Mouse (Mus musculus) small intestine, adult 2 months (tissue): ENCODE measurements around the gene Npr3. TPM values are rescaled to one million over a fixed set of nuclear protein-coding genes. Genes with fewer than 3 reads are reported as not detected.
"Not testable (repeated sequence)": the region's sequence is repeated elsewhere in the genome, so short reads cannot be mapped to it uniquely, and the experiment has no call there.

ENCODE experiments used
- H3K27ac ChIP-seq: fragments of 200-500 bp; 2 replicates; pipeline ENCODE4 v1.5.1; 2012; ENCODE audit warnings: low read depth, low read length, control low read depth, inconsistent platforms; ENCODE audit not compliant: insufficient read depth
- H3K27me3 ChIP-seq: fragments of 200-500 bp; 2 replicates; pipeline ENCODE4 v1.6.1; 2012; ENCODE audit warnings: mild to moderate bottlenecking, moderate library complexity, low read length, inconsistent platforms; ENCODE audit not compliant: control insufficient read depth, insufficient read depth
- H3K36me3 ChIP-seq: fragments of 200-500 bp; 2 replicates; pipeline ENCODE4 v1.6.1; 2012; ENCODE audit warnings: mild to moderate bottlenecking, low read length, control low read depth, inconsistent platforms; ENCODE audit not compliant: control insufficient read depth, insufficient read depth
- H3K4me1 ChIP-seq: fragments of 200-500 bp; 2 replicates; pipeline ENCODE4 v1.6.1; 2012; ENCODE audit warnings: low read length, inconsistent platforms, mixed read lengths; ENCODE audit not compliant: control insufficient read depth, insufficient read depth, insufficient read length
- H3K4me3 ChIP-seq: fragments of 200-500 bp; 2 replicates; pipeline ENCODE4 v1.5.1; 2012; ENCODE audit warnings: low read depth, mild to moderate bottlenecking, control low read depth, inconsistent platforms, low read length, moderate library complexity
- CTCF ChIP-seq: fragments of 200-500 bp; IDR thresholded peaks from 2 replicates; pipeline ENCODE4 v1.5.1; 2012; ENCODE audit warnings: low read depth, mild to moderate bottlenecking, control low read depth, inconsistent platforms, low read length, moderate library complexity, mixed read lengths; ENCODE audit not compliant: insufficient replicate concordance, insufficient read length; ENCODE audit errors: extremely low read depth
- POLR2A ChIP-seq: fragments of 200-500 bp; IDR thresholded peaks from 2 replicates; pipeline ENCODE4 v1.6.1; 2012; ENCODE audit warnings: low read depth, mild to moderate bottlenecking, control low read depth, inconsistent platforms, low read length, moderate library complexity
- WGBS: fragments of 180-500 bp; shearing (Covaris S2); methylation state at CpG from one replicate; pipeline ENCODE4 v1.1.7; 2018; 5-methylcytosine and 5-hydroxymethylcytosine counted together
- polyA plus RNA-seq: library from polyadenylated mRNA; depleted of rRNA; stranded (reverse); fragments of >200 nt; gene quantifications from 2 replicates; pipeline ENCODE4 v1.2.3, GENCODE M21; 2012

Npr3 gene
- polyA plus RNA-seq, 1 experiment = 1.0 TPM

GRCm38 (mm10) chr15:11860259-11860658 lies 46.8 kb downstream of the Npr3 start:
- WGBS = 69% methylated on average over 2 of the region's 2 CpGs
- no peaks in the 10 kb centered on the region for H3K36me3 ChIP-seq
- no peaks in the 10 kb centered on the region for H3K27me3 ChIP-seq
- H3K4me1 ChIP-seq = no peaks in the 10 kb centered on the region
- no peak for TF ChIP-seq CTCF
- TF ChIP-seq POLR2A = no peak
- no peak overlapping the region for H3K4me3 ChIP-seq
- no peak overlapping the region for H3K27ac ChIP-seq

GRCm38 (mm10) chr15:11859829-11860228 lies 47.3 kb downstream of the Npr3 start:
- 91% methylated on average over 3 of the region's 3 CpGs for WGBS
- no peaks in the 10 kb centered on the region for H3K4me1 ChIP-seq
- no peaks in the 10 kb centered on the region for H3K27me3 ChIP-seq
- no peak for TF ChIP-seq CTCF
- H3K36me3 ChIP-seq = no peaks in the 10 kb centered on the region
- no peak overlapping the region for H3K27ac ChIP-seq
- no peak overlapping the region for H3K4me3 ChIP-seq

GRCm38 (mm10) chr15:11858411-11858810 lies 48.7 kb downstream of the Npr3 start:
- Histone ChIP-seq H3K27me3 (no peaks in the 10 kb centered on the region), H3K36me3 (no peaks in the 10 kb centered on the region), H3K4me1 (no peaks in the 10 kb centered on the region), H3K27ac (no peak overlapping the region), H3K4me3 (no peak overlapping the region)
- WGBS = 86% methylated on average over 6 of the region's 6 CpGs
- TF ChIP-seq CTCF (no peak), POLR2A (no peak)

- Histone ChIP-seq H3K4me1 (no peaks in the 10 kb centered on the region), H3K27me3 (no peaks in the 10 kb centered on the region), H3K4me3 (no peak overlapping the region), H3K36me3 (no peaks in the 10 kb centered on the region), H3K27ac (no peak overlapping the region)
- 76% methylated on average over 16 of the region's 16 CpGs for WGBS
- no peak for TF ChIP-seq CTCF
- no peak for TF ChIP-seq POLR2A
These were observed 61.7 kb downstream of the Npr3 start for GRCm38 (mm10) chr15:11845204-11846062.

GRCm38 (mm10) chr15:11844115-11844514 lies 63.0 kb downstream of the Npr3 start:
- Histone ChIP-seq H3K27me3 (no peaks in the 10 kb centered on the region), H3K4me3 (no peak overlapping the region), H3K4me1 (no peaks in the 10 kb centered on the region), H3K36me3 (no peaks in the 10 kb centered on the region), H3K27ac (no peak overlapping the region)
- no peak for TF ChIP-seq CTCF
- TF ChIP-seq POLR2A = no peak
- WGBS = 82% methylated on average over 6 of the region's 6 CpGs

- TF ChIP-seq CTCF = no peak
- no peak for TF ChIP-seq POLR2A
- H3K27ac ChIP-seq = no peak overlapping the region
- no peaks in the 10 kb centered on the region for H3K4me1 ChIP-seq
- 81% methylated on average over 4 of the region's 4 CpGs for WGBS
- no peaks in the 10 kb centered on the region for H3K36me3 ChIP-seq
- no peak overlapping the region for H3K4me3 ChIP-seq
- no peaks in the 10 kb centered on the region for H3K27me3 ChIP-seq
These were observed 65.3 kb downstream of the Npr3 start for GRCm38 (mm10) chr15:11841828-11842227.

- Histone ChIP-seq H3K27me3 (no peaks in the 10 kb centered on the region), H3K4me1 (no peaks in the 10 kb centered on the region), H3K4me3 (no peak overlapping the region), H3K27ac (no peak overlapping the region), H3K36me3 (no peaks in the 10 kb centered on the region)
- TF ChIP-seq CTCF (no peak), POLR2A (no peak)
- 62% methylated on average over 1 of the region's 1 CpGs for WGBS
These were observed 71.2 kb downstream of the Npr3 start for GRCm38 (mm10) chr15:11835913-11836312.

- WGBS = 52% methylated on average over 6 of the region's 6 CpGs
- not testable (repeated sequence) for H3K27ac ChIP-seq, H3K4me1 ChIP-seq, H3K36me3 ChIP-seq, H3K27me3 ChIP-seq, H3K4me3 ChIP-seq
These were observed 84.7 kb downstream of the Npr3 start for GRCm38 (mm10) chr15:11822347-11822746.
